8 mouse cellular contexts compared by ENCODE assay signal in genomic region chr14:121878859-121879206, GRCm38 (mm10). TPM values are rescaled to one million over a fixed set of nuclear protein-coding genes. Genes with fewer than 3 reads are reported as not detected.
DNase-seq lines count a peak whose midpoint lies in the region; ATAC-seq and TF ChIP-seq lines count a peak whose summit lies in the region.

No protein-coding gene starts in this region.

- peak overlapping the region; percentile 82 for H3K27ac ChIP-seq in kidney, adult 2 months (ENCODE audit: insufficient read depth, low read depth, low read length)
- no peak overlapping the region for H3K27ac ChIP-seq in brown adipose tissue, adult 24 weeks (replicated peaks; ENCODE audit: low read depth, low read length)
- peak overlapping the region; percentile 33; the same call in 1 of the 2 replicates for H3K27ac ChIP-seq in hindbrain, embryonic 14.5 days
- H3K27ac ChIP-seq in midbrain, embryonic 12.5 days (replicated peaks), result peak overlapping the region; percentile 93

- WGBS in kidney, adult 2 months, result under 1% methylated on average over 27 of the region's 27 CpGs
- WGBS in hindbrain, embryonic 14.5 days, result under 1% methylated on average over 27 of the region's 27 CpGs
- 1% methylated on average over 27 of the region's 27 CpGs for WGBS in midbrain, embryonic 12.5 days

- no peak for TF ChIP-seq CTCF in kidney, adult 2 months (conservative IDR thresholded peaks at IDR 0.05; ENCODE audit: insufficient read depth, insufficient read length, low read depth, low read length)

- H3K4me2 ChIP-seq in hindbrain, embryonic 14.5 days (replicated peaks), result peak overlapping the region; percentile 69
- H3K4me2 ChIP-seq in midbrain, embryonic 12.5 days (replicated peaks), result peak overlapping the region; percentile 90

- no peaks in the 10 kb centered on the region for H3K27me3 ChIP-seq in kidney, adult 2 months (replicated peaks; ENCODE audit: control insufficient read depth, insufficient read depth, low read length)
- H3K27me3 ChIP-seq in hindbrain, embryonic 14.5 days (ENCODE audit: control insufficient read depth, insufficient read depth, low read length), result no peaks in the 10 kb centered on the region
- H3K27me3 ChIP-seq in midbrain, embryonic 12.5 days, result peaks cover 6% of the 10 kb centered on the region

- peak overlapping the region; percentile 72 for H3K9ac ChIP-seq in hindbrain, embryonic 14.5 days
- H3K9ac ChIP-seq in midbrain, embryonic 12.5 days (replicated peaks), result peak overlapping the region; percentile 94

- H3K4me3 ChIP-seq in kidney, adult 2 months (ENCODE audit: insufficient read depth, low read depth, low read length), result peak overlapping the region; percentile 95
- peak overlapping the region; percentile 78 for H3K4me3 ChIP-seq in brown adipose tissue, adult 24 weeks (ENCODE audit: insufficient read depth, low read depth, low read length)
- peak overlapping the region; percentile 75 for H3K4me3 ChIP-seq in hindbrain, embryonic 14.5 days (replicated peaks; ENCODE audit: low read length)
- peak overlapping the region; percentile 93 for H3K4me3 ChIP-seq in midbrain, embryonic 12.5 days

- no peak for TF ChIP-seq POLR2A in kidney, adult 2 months (IDR thresholded peaks at IDR 0.05; ENCODE audit: low read depth, low read length)

- H3K9me3 ChIP-seq in hindbrain, embryonic 14.5 days (ENCODE audit: control insufficient read depth, low read length), result no peaks in the 10 kb centered on the region
- no peaks in the 10 kb centered on the region for H3K9me3 ChIP-seq in midbrain, embryonic 12.5 days

- intact Hi-C loops in left cerebral cortex, postnatal 10 days (cut with DNase I), result no loop called here

- ATAC-seq in hindbrain, embryonic 14.5 days (ENCODE audit: low FRiP score), result no peak
- no peak; the same call in 1 of the 2 replicates for ATAC-seq in midbrain, embryonic 12.5 days (ENCODE audit: low FRiP score, low read depth)

- H3K36me3 ChIP-seq in kidney, adult 2 months (ENCODE audit: control insufficient read depth, insufficient read depth, low read length), result no peaks in the 10 kb centered on the region
- H3K36me3 ChIP-seq in hindbrain, embryonic 14.5 days (replicated peaks; ENCODE audit: control insufficient read depth, insufficient read depth), result no peaks in the 10 kb centered on the region
- H3K36me3 ChIP-seq in midbrain, embryonic 12.5 days, result no peaks in the 10 kb centered on the region

- peaks cover 8% of the 10 kb centered on the region; the same call in 1 of the 2 replicates for H3K4me1 ChIP-seq in kidney, adult 2 months (ENCODE audit: control insufficient read depth, insufficient read depth, low read length)
- peaks cover 18% of the 10 kb centered on the region for H3K4me1 ChIP-seq in brown adipose tissue, adult 24 weeks (ENCODE audit: control insufficient read depth, insufficient read depth, insufficient read length, low read length)
- peaks cover 19% of the 10 kb centered on the region for H3K4me1 ChIP-seq in hindbrain, embryonic 14.5 days (replicated peaks; ENCODE audit: control insufficient read depth, insufficient read depth, low read length)
- peaks cover 23% of the 10 kb centered on the region for H3K4me1 ChIP-seq in midbrain, embryonic 12.5 days

- DNase-seq in kidney, adult 2 months, result no peak
- no peak for DNase-seq in kidney, postnatal 4 days
- DNase-seq in hindbrain, embryonic 14.5 days (ENCODE audit: low spot score), result no peak
- DNase-seq in thymus, adult 18-20 months, result no peak
- no peak for DNase-seq in left cerebral cortex, postnatal 10 days (ENCODE audit: extremely low spot score in 1 of 2, low spot score in 2 of 2)
- no peak for DNase-seq in Muller cell, postnatal 12 days (ENCODE audit: inconsistent ontology term)

RNA-seq across cellular contexts. Expression of gene Ubac2, which starts 0.4 kb away (rescaled TPM):
- polyA plus RNA-seq in kidney, adult 2 months (2012; rRNA removed), result 69.3 and 71.6 TPM in 2 replicates
- polyA plus RNA-seq in brown adipose tissue, adult 24 weeks (2012; ENCODE audit: insufficient read depth, insufficient read length, missing spikeins), result 19.1 and 21.3 TPM in 2 replicates
- polyA plus RNA-seq in hindbrain, embryonic 14.5 days (2014; fragmentation: Nextera tagmentation; extraction: Ambion mirVana), result 49.6 and 51.2 TPM in 2 replicates
- 58.9 and 59.2 TPM in 2 replicates for polyA plus RNA-seq in midbrain, embryonic 12.5 days (2016; fragmentation: Nextera tagmentation; extraction: Ambion mirVana)
- 10 to 100 TPM; 27.3 to 30.3 TPM for total RNA-seq in left cerebral cortex, postnatal 10 days (2021)

RNA-seq across cellular contexts. Expression of gene Gpr18, which starts 36.7 kb away (rescaled TPM):
- polyA plus RNA-seq in kidney, adult 2 months (2012; rRNA removed), result 0.83 and 3.5 TPM in 2 replicates
- polyA plus RNA-seq in brown adipose tissue, adult 24 weeks (2012; ENCODE audit: insufficient read depth, insufficient read length, missing spikeins), result not detected in 2 replicates
- polyA plus RNA-seq in hindbrain, embryonic 14.5 days (2014; fragmentation: Nextera tagmentation; extraction: Ambion mirVana), result 0.40 TPM in 1 of 2 replicates, not detected in the other
- 0.23 and 0.35 TPM in 2 replicates for polyA plus RNA-seq in midbrain, embryonic 12.5 days (2016; fragmentation: Nextera tagmentation; extraction: Ambion mirVana)
- not detected for total RNA-seq in left cerebral cortex, postnatal 10 days (2021)
